Mouse (Mus musculus) R1 (cell line): ENCODE results near the gene Birc7.
A peak's percentile ranks its signal among the peaks of the same experiment; 100 is the strongest.

Experiments
- DNase-seq: peaks from one replicate; pipeline ENCODE4 v3.0.0-alpha.2; 2018; ENCODE audit warnings: low read depth, low spot score

Gene Birc7

DNA sequence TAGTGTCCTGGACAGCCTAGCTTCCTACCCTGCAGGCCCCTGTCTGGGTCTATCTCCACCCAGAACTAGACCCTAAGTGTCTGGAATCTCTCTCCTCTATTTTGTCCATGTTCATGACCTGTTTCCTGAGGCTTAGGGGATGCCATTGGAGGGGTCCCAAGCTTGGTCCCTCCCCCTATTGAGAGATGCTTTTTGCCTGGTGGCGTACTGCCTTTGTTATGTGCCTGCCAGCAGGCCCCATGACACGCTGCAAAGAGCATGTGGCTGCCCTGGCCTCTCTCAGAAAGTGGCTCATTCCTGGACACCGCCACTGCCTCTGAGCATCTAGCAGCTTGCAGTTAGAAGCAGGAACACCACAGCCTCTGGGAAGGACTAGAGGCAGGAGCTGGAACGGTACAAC lies at the start of gene Birc7:
Gene Birc7, plus strand, starts transcription at position 301 of the 400 bp plus-strand sequence.
- DNase-seq: peak; percentile 16

GRCm38 (mm10) chr2:180879365-180880067 lies 49.3 kb upstream of the Birc7 start:
- DNase-seq: no peak

- DNase-seq: no peak
These were observed 47.5 kb upstream of the Birc7 start for GRCm38 (mm10) chr2:180881281-180881680.

DNA sequence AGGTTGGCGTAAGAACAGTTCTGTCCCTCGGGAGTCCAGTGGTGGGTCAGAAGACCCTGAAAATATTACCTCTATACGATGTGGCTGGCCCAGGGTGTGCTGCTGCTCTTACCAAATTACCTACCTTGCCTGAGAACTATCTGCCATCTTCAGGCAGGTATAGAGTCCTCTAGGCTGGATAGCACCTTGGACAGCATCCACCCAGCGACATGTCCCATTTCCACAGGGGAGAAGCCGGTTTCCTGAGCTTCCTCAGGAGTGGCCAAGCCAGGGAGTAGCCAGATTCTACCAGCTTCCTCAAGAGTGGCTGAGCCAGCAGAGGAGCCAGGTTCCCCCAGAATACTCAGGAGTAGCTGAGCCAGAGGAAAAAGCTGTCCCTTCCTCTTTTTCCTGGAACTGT lies 43.6 kb upstream of the Birc7 start:
- DNase-seq: peak; percentile 32

- peak; percentile 18 for DNase-seq
These were observed 39.4 kb upstream of the Birc7 start for GRCm38 (mm10) chr2:180889271-180889920.

DNA sequence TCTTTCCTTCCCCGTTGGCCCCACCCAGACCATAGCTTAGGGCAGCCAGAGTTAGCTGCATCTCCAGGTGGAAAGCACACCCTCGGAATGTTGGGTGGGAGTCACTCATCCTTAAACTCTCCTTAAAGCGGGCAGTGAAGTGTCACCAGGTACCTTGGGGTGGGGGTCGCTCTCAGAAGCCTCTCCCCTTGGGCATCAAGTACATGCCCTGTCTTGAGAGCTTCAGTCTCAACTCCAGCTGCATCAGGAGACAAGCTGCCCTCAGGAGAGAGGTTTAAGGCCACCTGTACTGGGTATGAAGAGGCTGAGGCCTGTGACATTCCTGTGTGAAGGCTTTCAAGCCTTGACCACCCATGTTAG lies 38.9 kb upstream of the Birc7 start:
- DNase-seq: peak; percentile 28

- peak; percentile 73 for DNase-seq
These were observed 38.3 kb upstream of the Birc7 start for GRCm38 (mm10) chr2:180890422-180891074.

DNA sequence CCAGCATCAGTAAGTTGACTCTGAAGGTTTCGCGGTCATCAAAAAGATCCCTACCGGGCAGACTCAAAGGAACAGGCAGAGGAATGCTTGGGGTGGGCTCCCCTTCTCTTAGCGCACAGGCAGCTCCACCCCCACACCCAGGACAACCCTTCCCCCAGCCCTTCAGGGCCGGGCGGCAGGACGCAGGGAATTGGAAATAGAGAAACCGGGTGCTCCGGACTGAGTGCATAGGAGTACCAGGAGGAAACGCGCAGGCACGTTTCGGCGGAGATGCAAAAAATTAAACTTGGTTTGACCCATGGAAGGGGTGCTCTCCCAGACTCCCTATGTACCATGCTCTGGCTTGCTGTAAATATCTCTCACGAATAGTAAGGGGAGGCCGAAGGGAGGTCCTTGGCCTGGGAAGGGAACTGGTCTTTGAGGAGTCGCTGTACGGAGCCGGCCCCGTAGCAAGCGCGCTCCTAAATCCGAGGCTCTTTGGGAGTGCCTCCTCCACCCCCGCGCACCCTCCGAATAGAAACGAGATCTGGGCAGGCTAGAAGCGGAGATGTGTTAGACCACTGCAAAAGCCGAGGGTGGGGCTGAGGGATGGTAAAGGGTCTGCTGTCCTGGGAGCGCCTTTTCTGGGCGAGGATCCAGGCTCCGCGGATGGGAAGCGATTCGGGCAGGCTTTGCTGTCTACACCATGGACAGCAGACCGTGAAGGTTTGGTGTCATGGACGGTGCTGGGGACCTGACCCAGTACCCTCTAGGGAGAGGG lies 37.6 kb upstream of the Birc7 start:
- peak; percentile 50 for DNase-seq

- DNase-seq: no peak
These were observed 36.9 kb upstream of the Birc7 start for GRCm38 (mm10) chr2:180891835-180892323.

- peak; percentile 22 for DNase-seq
These were observed 35.8 kb upstream of the Birc7 start for GRCm38 (mm10) chr2:180892841-180893521.

GRCm38 (mm10) chr2:180893537-180894028 lies 35.2 kb upstream of the Birc7 start:
- peak; percentile 46 for DNase-seq

DNA sequence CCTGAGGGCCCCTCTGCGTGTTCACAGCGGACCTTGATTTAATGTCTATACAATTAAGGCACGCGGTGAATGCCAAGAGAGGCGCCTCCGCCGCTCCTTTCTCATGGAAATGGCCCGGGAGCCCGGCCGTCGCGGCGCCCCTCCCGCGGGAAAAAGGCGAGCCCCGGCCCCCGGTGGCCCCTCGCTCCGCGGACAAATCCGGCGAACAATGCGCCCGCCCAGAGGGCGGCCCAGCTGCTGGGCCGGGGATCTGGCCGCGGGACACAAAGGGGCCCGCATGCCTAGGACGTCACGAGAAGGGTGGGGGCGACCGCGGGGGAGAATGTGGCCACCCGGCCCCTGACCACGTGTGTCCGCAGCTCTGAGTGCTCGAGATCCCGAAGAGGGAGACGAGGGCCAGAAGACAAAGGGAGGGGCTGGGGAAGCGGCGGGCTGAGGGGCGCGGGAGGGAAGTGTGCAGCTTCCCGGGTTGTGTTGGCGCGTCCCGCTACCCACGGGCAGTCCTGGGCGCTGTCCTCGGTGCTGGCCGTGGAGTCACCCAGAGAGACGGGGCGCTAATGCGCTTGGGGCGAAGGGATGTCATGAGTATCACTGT lies 34.7 kb upstream of the Birc7 start:
- DNase-seq: peak; percentile 71

DNA sequence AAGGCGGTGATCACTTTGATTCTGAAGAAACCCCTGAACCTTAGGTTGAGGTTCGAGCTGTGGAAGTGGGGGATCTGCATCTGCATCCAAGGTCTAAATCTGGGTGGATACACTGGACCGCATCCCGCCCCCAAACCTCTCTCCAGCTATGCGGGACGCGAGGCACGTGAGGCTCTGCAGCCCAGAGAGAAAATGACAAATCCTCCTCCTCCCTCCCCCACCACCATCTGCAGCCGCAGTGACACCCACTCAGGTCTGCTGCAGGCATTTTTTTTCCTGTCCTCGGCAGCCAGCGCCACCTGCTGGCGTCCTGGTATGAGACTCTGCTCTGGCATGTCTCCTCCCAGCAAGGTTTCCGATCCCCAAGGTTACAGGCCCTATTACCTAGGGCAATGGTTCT lies 34.1 kb upstream of the Birc7 start:
- peak; percentile 91 for DNase-seq

- no peak for DNase-seq
These were observed 33.5 kb upstream of the Birc7 start for GRCm38 (mm10) chr2:180895321-180895720.

DNA sequence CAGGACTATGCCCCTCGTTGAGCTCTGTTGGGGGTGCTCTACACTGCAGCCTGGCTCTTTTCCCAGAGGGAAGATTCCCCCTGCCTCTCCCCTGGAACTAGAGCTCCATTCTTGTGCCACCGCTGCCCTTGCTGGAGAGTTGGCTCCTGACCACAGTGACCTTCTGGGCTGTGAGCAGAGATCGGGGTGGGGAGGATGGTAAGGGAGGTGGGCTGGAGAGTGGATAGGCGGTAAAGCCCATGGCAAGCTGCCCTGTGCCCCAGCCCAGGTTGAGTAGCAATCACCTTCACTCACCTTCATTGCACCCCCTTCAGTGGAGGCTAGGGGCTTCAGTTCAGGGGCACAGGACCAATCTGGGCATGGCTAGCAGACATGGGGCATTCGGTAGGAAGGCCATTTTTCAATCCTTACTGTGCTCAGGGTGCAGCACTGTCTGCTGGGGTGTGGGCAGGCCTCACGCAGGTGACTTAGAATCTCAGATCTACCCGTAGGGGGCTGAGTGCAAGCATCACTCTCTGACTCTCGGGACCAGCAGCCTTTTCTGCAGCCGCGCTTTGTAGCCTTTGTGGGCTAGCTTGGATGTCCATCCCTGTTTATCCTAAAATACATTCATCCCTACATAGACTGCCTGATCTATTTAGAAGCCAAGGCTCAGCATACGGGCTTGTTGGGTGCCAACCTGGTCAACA lies 32.8 kb upstream of the Birc7 start:
- no peak for DNase-seq

DNA sequence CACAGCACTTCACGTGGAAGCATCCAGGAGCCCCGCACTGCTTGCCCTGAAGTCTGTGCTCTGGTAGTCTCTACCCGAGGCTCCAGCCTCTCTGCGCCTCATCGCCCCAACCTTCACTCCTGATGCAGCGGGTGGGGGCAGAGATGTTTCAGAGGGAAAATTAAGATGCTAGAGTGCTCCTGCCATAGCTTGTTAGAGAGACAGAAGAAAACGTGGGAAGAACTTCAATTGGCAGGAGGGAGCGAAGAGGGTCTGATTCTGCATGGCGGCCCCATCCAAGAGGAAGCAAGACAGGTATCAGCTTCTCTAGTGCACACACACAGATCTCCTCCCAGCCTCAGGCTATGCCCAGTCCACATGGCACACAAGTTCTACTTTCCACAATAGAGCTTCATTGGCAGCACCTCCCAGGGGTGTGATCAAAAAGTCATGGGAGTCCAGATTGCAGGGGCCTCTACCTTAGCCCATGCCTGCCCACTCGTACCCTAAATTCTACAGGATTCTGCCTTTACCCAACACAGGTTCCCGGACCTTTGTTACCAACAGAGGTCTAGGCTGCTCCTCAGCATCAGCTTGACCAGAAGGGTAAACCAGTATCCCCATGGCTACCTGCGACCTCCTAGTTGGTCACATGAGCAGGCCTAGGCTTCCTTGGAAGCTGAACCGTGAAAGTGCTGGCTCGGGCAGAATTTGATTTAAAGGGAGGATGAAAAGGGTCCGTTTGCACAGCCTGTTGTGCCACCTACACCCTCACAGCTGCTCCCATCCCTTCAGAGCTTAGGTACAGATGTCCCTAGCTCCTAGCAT lies 31.8 kb upstream of the Birc7 start:
- DNase-seq: no peak

DNA sequence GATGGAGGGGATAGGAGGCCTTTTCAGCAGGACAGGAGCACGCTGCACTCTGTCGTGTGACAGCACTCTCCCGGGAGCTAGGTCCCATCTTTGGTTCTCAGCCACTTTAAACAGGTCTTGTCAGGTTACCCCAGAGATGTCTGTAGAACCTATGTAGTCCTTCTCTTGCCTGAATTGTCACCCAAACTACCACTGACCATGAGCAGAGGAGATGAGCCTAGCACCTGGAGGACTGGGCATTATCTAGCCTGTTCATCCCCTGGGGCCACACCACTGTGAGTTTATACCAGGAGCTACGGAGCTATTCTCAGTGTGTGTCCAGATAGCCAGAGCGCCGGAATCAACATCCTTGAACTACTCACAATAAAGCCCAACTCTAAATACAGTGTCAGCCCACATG lies 31.0 kb upstream of the Birc7 start:
- DNase-seq: no peak

- peak; percentile 80 for DNase-seq
These were observed 26.7 kb upstream of the Birc7 start for GRCm38 (mm10) chr2:180902086-180902485.
